Mouse (Mus musculus) gastrocnemius, adult 2 months (tissue): ENCODE measurements around the gene Ptprz1. TPM values are rescaled to one million over a fixed set of nuclear protein-coding genes. Genes with fewer than 3 reads are reported as not detected.
"Not testable (repeated sequence)": the region's sequence is repeated elsewhere in the genome, so short reads cannot be mapped to it uniquely, and the experiment has no call there.

Experiments used
- DNase-seq: peaks from one replicate; pipeline ENCODE4 v3.0.0; 2022
- H3K27ac ChIP-seq: fragments of 200-600 bp; 2 replicates; pipeline ENCODE4 v1.8.1; 2022; ENCODE audit warnings: mild to moderate bottlenecking
- H3K4me3 ChIP-seq: fragments of 200-600 bp; 2 replicates; pipeline ENCODE4 v1.8.1; 2022; ENCODE audit warnings: mild to moderate bottlenecking, moderate library complexity
- CTCF ChIP-seq: fragments of 200-600 bp; IDR thresholded peaks from 2 replicates; pipeline ENCODE4 v1.8.1; 2022; ENCODE audit warnings: antibody characterized with exemption, mild to moderate bottlenecking, moderate library complexity
- intact Hi-C: fragments of 180-260 bp; cut with DNase I; formaldehyde crosslinking; loops from one replicate; pipeline ENCODE4 v1.15.1; 2025
- total RNA-seq, 2 experiments: library from RNA; stranded (reverse); gene quantifications; 2 replicates each; pipeline ENCODE4 v1.2.3; 2021

The Ptprz1 gene
- total RNA-seq, 2 experiments from 2014 or later: 0.10 to 0.22 TPM

DNA sequence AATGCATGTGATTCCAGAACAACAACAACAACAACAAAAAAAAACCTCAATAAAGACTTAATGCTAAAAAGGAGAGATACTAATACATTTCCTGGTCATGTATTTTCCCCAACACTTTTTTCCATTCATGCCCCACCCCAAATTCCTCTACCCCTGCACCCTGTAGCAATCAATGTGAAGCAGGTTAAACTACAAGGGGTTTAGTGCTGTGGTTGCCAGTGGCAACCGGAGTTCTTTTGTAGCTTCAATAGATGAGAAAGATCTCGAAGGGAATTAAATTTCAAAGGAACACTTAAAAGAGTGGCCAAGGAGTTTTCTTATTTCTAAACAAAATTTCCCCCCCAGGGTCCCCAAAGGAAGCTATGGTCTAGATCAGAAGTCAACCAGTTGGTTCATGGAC, 200.8 kb downstream of the Ptprz1 start:
- DNase-seq: no peak
- H3K27ac ChIP-seq: no peak overlapping the region
- intact Hi-C loops: no loop called here
- H3K4me3 ChIP-seq: no peak overlapping the region
- no peak for TF ChIP-seq CTCF

DNA sequence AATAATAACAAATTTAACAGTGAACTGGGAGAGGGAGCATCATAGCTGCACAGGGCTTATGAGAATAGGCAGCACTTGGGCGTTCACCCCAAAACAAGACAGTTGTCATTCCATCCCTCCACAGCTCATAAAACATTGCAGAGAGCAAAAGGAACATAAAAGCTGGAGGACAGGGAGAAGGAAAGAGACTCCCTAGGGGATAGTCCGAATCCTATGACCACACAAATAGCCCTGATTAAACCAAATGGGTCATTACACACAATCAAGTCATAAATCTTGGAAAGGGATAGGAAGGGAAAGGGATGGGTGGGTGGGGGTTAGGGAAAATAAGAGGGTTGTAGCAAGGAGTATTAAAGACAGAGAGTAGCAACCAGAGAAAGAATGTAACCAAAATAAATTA, 203.0 kb downstream of the Ptprz1 start:
- no peak for DNase-seq
- no peak for TF ChIP-seq CTCF
- no peak overlapping the region for H3K4me3 ChIP-seq
- intact Hi-C loops: no loop called here
- no peak overlapping the region for H3K27ac ChIP-seq

GRCm38 (mm10) chr6:23079991-23080680, 204.8 kb downstream of the Ptprz1 start:
- Histone ChIP-seq H3K27ac (no peak overlapping the region), H3K4me3 (no peak overlapping the region)
- no peak for TF ChIP-seq CTCF
- intact Hi-C loops: no loop called here
- DNase-seq: no peak

DNA sequence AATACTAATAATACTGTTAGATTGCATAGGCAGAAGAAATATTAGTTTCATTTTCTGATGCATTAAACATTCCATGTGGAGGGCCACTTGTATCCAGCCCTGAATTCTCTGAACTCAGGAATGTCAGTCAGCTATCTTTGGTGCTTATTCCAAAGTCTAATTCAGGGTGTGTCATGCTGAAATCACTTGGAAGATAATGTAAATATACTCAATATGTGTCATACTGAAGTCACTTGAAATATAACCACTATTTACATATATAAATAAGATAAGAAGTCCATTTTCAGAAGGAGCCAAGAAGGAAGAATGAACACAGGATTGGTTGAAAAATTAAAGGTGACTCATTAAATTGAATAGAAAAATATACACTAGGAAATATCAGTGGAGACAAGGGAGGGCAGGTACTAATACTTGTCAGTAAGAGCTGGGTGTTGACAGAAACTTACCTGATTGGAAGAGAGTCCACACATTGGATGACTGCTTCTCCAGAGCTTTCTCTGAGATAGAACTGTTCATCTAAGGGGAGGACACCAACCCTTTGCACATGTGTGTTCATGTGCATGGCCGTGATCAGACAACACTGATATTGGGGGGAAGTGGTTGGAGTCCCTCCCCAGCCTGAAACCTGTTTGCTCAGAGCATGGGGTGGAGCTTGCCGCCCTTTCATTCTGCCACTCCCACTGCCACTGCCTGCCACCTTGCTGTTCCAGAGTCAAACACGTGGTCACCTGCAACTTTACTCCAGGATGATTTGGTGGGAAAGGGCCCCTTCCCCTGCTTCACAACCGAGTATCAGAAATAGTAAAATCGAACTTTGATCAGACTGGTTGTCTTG, 209.5 kb downstream of the Ptprz1 start:
- intact Hi-C loops: no loop called here
- no peak for TF ChIP-seq CTCF
- no peak for DNase-seq
- Histone ChIP-seq H3K4me3 (no peak overlapping the region), H3K27ac (no peak overlapping the region)

- H3K4me3 ChIP-seq, H3K27ac ChIP-seq, intact Hi-C loops, DNase-seq: not testable (repeated sequence)
Measured at GRCm38 (mm10) chr6:23089292-23089691, 214.0 kb downstream of the Ptprz1 start.

GRCm38 (mm10) chr6:23090346-23091055, 215.2 kb downstream of the Ptprz1 start:
- DNase-seq, H3K4me3 ChIP-seq, intact Hi-C loops, H3K27ac ChIP-seq: not testable (repeated sequence)
